Mouse (Mus musculus) erythroid progenitor cell, adult 5-6 weeks (primary cell): ENCODE data around the gene Pam16. TPM values are rescaled to one million over a fixed set of nuclear protein-coding genes. Genes with fewer than 3 reads are reported as not detected.

Experiments
- ATAC-seq: replicated peaks from 2 replicates; pipeline ENCODE4 v1.8.0; 2016; ENCODE audit warnings: moderate number of reproducible peaks, mild to moderate bottlenecking, moderate TSS enrichment, inconsistent platforms; ENCODE audit not compliant: poor library complexity, low FRiP score, severe bottlenecking
- total RNA-seq, 2 experiments: library from RNA; stranded (forward) in 1 of 2; stranded (reverse) in 1 of 2; fragments of 150-400 nt in 1 of 2; fragments of 186-747, 209-891 nt in 1 of 2; gene quantifications; 2 replicates each; pipeline versions ENCODE4 v1.2.3 to v1.2.4; 2015 to 2017; ENCODE audit warnings: low replicate concordance in 2 of 2

Gene Pam16
- total RNA-seq, 2 experiments from 2014 or later: 3.9 to 16.8 TPM

- ATAC-seq: no peak
Measured at GRCm38 (mm10) chr16:4614639-4615038, 10.1 kb downstream of the Pam16 start.

- ATAC-seq: no peak
Measured at GRCm38 (mm10) chr16:4613736-4614135, 11.1 kb downstream of the Pam16 start.

GRCm38 (mm10) chr16:4611676-4612075, 13.1 kb downstream of the Pam16 start:
- ATAC-seq: no peak

GRCm38 (mm10) chr16:4611193-4611592, 13.6 kb downstream of the Pam16 start:
- ATAC-seq: no peak

GRCm38 (mm10) chr16:4608532-4609059, 16.2 kb downstream of the Pam16 start:
- no peak for ATAC-seq

GRCm38 (mm10) chr16:4607818-4608531, 16.8 kb downstream of the Pam16 start:
- ATAC-seq: peak; percentile 64; the same call in 1 of the 2 replicates

- ATAC-seq: 0 out of 2 replicates have a peak, but pooled peaks have one; percentile 8
Measured at GRCm38 (mm10) chr16:4606431-4607084, 18.2 kb downstream of the Pam16 start.

- ATAC-seq: no peak
Measured at GRCm38 (mm10) chr16:4605514-4606131, 19.2 kb downstream of the Pam16 start.

- ATAC-seq: no peak
Measured at GRCm38 (mm10) chr16:4604293-4604837, 20.4 kb downstream of the Pam16 start.

- ATAC-seq: no peak
Measured at GRCm38 (mm10) chr16:4603453-4603837, 21.3 kb downstream of the Pam16 start.

GRCm38 (mm10) chr16:4602766-4603452, 21.9 kb downstream of the Pam16 start:
- ATAC-seq: no peak

- ATAC-seq: no peak
Measured at GRCm38 (mm10) chr16:4602189-4602588, 22.6 kb downstream of the Pam16 start.

GRCm38 (mm10) chr16:4600701-4601310, 24.0 kb downstream of the Pam16 start:
- ATAC-seq: no peak

- ATAC-seq: no peak
Measured at GRCm38 (mm10) chr16:4599616-4600015, 25.2 kb downstream of the Pam16 start.

- no peak for ATAC-seq
Measured at GRCm38 (mm10) chr16:4598891-4599543, 25.8 kb downstream of the Pam16 start.

- ATAC-seq: no peak
Measured at GRCm38 (mm10) chr16:4598041-4598440, 26.7 kb downstream of the Pam16 start.

GRCm38 (mm10) chr16:4597296-4597695, 27.5 kb downstream of the Pam16 start:
- no peak for ATAC-seq

GRCm38 (mm10) chr16:4596836-4597235, 28.0 kb downstream of the Pam16 start:
- ATAC-seq: no peak

GRCm38 (mm10) chr16:4596141-4596728, 28.6 kb downstream of the Pam16 start:
- no peak for ATAC-seq
